Mouse (Mus musculus) MEL (cell line): Measurements from ENCODE around the gene Pla2g7. TPM values are rescaled to one million over a fixed set of nuclear protein-coding genes. Genes with fewer than 3 reads are reported as not detected.

Source experiments
- DNase-seq: peaks from one replicate; pipeline ENCODE4 v3.0.0; 2011; ENCODE audit warnings: low read depth, low spot score
- H3K27ac ChIP-seq: 2 replicates; pipeline ENCODE4 v1.5.1; 2012; ENCODE audit warnings: low read depth, mild to moderate bottlenecking, control low read depth, low read length, moderate library complexity; ENCODE audit not compliant: control insufficient read depth
- H3K27me3 ChIP-seq, 2 experiments: fragments of 150-350 bp in 1 of 2; sonication (generic) in 1 of 2; 2 replicates each; pipeline ENCODE4 v1.6.1; 2012; ENCODE audit warnings: low read length in 2 of 2, mild to moderate bottlenecking in 2 of 2, improper control_type of control experiment in 1 of 2, moderate library complexity in 1 of 2; ENCODE audit not compliant: insufficient read depth in 2 of 2, control insufficient read depth in 1 of 2
- H3K36me3 ChIP-seq, 2 experiments: 2 replicates each; pipeline ENCODE4 v1.6.1; 2012 to 2014; ENCODE audit warnings: low read length in 2 of 2, improper control_type of control experiment in 1 of 2, inconsistent platforms in 1 of 2, mild to moderate bottlenecking in 1 of 2; ENCODE audit not compliant: insufficient read depth in 2 of 2, control insufficient read depth in 1 of 2
- H3K4me1 ChIP-seq, 2 experiments: fragments of 150-350 bp in 1 of 2; sonication (generic) in 1 of 2; 2 replicates each; pipeline ENCODE4 v1.6.1; 2012; ENCODE audit warnings: low read length in 2 of 2, improper control_type of control experiment in 1 of 2, mild to moderate bottlenecking in 1 of 2; ENCODE audit not compliant: insufficient read depth in 2 of 2, control insufficient read depth in 1 of 2
- H3K4me3 ChIP-seq, 2 experiments: fragments of 150-350 bp in 1 of 2; sonication (generic) in 1 of 2; 2 replicates each; pipeline ENCODE4 v1.5.1; 2012; ENCODE audit warnings: low read depth in 2 of 2, low read length in 2 of 2, mild to moderate bottlenecking in 2 of 2, moderate library complexity in 2 of 2, control low read depth in 1 of 2, improper control_type of control experiment in 1 of 2; ENCODE audit not compliant: control insufficient read depth in 1 of 2, insufficient read depth in 1 of 2
- H3K79me2 ChIP-seq: 2 replicates; pipeline ENCODE4 v1.6.1; 2012; ENCODE audit warnings: mild to moderate bottlenecking, low read length, moderate library complexity; ENCODE audit not compliant: control insufficient read depth, poor library complexity, insufficient read depth
- H3K9ac ChIP-seq: 2 replicates; pipeline ENCODE4 v1.6.1; 2012; ENCODE audit warnings: low read depth, mild to moderate bottlenecking, control low read depth, low read length, moderate library complexity; ENCODE audit not compliant: control insufficient read depth, poor library complexity, severe bottlenecking
- H3K9me3 ChIP-seq: fragments of 150-350 bp; sonication (generic); replicated peaks from 2 replicates; pipeline ENCODE4 v1.6.1; 2012; ENCODE audit warnings: mild to moderate bottlenecking, low read length, improper control_type of control experiment, moderate library complexity; ENCODE audit not compliant: insufficient read depth
- BHLHE40 ChIP-seq: IDR thresholded peaks from 2 replicates; pipeline ENCODE4 v1.6.1; 2012; ENCODE audit warnings: low read depth, mild to moderate bottlenecking, inconsistent platforms, low read length, improper control_type of control experiment, borderline replicate concordance
- CTCF ChIP-seq, 3 experiments: IDR thresholded peaks in 2 of 3; conservative IDR thresholded peaks in 1 of 3; 2 replicates each; pipeline ENCODE4 v1.5.1; 2011 to 2012; ENCODE audit warnings: low read length in 3 of 3, low read depth in 2 of 3, mild to moderate bottlenecking in 2 of 3, improper control_type of control experiment in 1 of 3, inconsistent platforms in 1 of 3, mixed read lengths in 1 of 3, moderate library complexity in 1 of 3; ENCODE audit not compliant: control insufficient read depth in 1 of 3, insufficient read depth in 1 of 3, poor library complexity in 1 of 3, severe bottlenecking in 1 of 3
- E2F4 ChIP-seq: IDR thresholded peaks from 2 replicates; pipeline ENCODE4 v1.6.1; 2011; ENCODE audit warnings: low read depth, low read length, improper control_type of control experiment, borderline replicate concordance
- EP300 ChIP-seq, 2 experiments: IDR thresholded peaks; 2 replicates each; pipeline ENCODE4 v1.6.1; 2011; ENCODE audit warnings: improper control_type of control experiment in 2 of 2, low read length in 2 of 2, low read depth in 1 of 2, mild to moderate bottlenecking in 1 of 2
- ETS1 ChIP-seq: IDR thresholded peaks from 2 replicates; pipeline ENCODE4 v1.6.1; 2012; ENCODE audit warnings: low read depth, mild to moderate bottlenecking, inconsistent platforms, low read length, improper control_type of control experiment, moderate library complexity
- GABPA ChIP-seq: IDR thresholded peaks from 2 replicates; pipeline ENCODE4 v1.6.1; 2012; ENCODE audit warnings: low read depth, mild to moderate bottlenecking, inconsistent platforms, low read length, improper control_type of control experiment, moderate library complexity
- MAFK ChIP-seq: IDR thresholded peaks from 2 replicates; pipeline ENCODE4 v1.6.1; 2011; ENCODE audit warnings: low read depth, mild to moderate bottlenecking, low read length, improper control_type of control experiment, borderline replicate concordance
- MXI1 ChIP-seq: IDR thresholded peaks from 2 replicates; pipeline ENCODE4 v1.6.1; 2011; ENCODE audit warnings: mild to moderate bottlenecking, low read depth, low read length, improper control_type of control experiment
- MYC ChIP-seq: IDR thresholded peaks from 2 replicates; pipeline ENCODE4 v1.6.1; 2011; ENCODE audit warnings: low read depth, mild to moderate bottlenecking, low read length, improper control_type of control experiment, moderate library complexity
- NELFE ChIP-seq: IDR thresholded peaks from 2 replicates; pipeline ENCODE4 v1.6.1; 2011; ENCODE audit warnings: low read depth, low read length, improper control_type of control experiment
- NRF1 ChIP-seq: IDR thresholded peaks from 2 replicates; pipeline ENCODE4 v1.6.1; 2014; ENCODE audit warnings: low read depth, mild to moderate bottlenecking, inconsistent platforms, low read length, improper control_type of control experiment, moderate library complexity; ENCODE audit not compliant: poor library complexity, insufficient read depth, severe bottlenecking
- POLR2A ChIP-seq, 2 experiments: IDR thresholded peaks; 2 replicates each; pipeline ENCODE4 v1.6.1; 2011 to 2012; ENCODE audit warnings: low read length in 2 of 2, mild to moderate bottlenecking in 2 of 2, control low read depth in 1 of 2, improper control_type of control experiment in 1 of 2, low read depth in 1 of 2, moderate library complexity in 1 of 2; ENCODE audit not compliant: control insufficient read depth in 1 of 2, insufficient read depth in 1 of 2, poor library complexity in 1 of 2
- POLR2AphosphoS2 ChIP-seq: IDR thresholded peaks from 2 replicates; pipeline ENCODE4 v1.6.1; 2011; ENCODE audit warnings: low read length, improper control_type of control experiment
- RAD21 ChIP-seq: IDR thresholded peaks from 2 replicates; pipeline ENCODE4 v1.6.1; 2011; ENCODE audit warnings: mild to moderate bottlenecking, low read depth, low read length, improper control_type of control experiment
- SMC3 ChIP-seq: IDR thresholded peaks from 2 replicates; pipeline ENCODE4 v1.6.1; 2011; ENCODE audit warnings: low read depth, low read length, improper control_type of control experiment
- TCF12 ChIP-seq: IDR thresholded peaks from 2 replicates; pipeline ENCODE4 v1.6.1; 2014; ENCODE audit warnings: low read depth, mild to moderate bottlenecking, inconsistent platforms, low read length, improper control_type of control experiment, moderate library complexity
- UBTF ChIP-seq: IDR thresholded peaks from 2 replicates; pipeline ENCODE4 v1.6.1; 2012; ENCODE audit warnings: low read depth, mild to moderate bottlenecking, inconsistent platforms, low read length, improper control_type of control experiment, moderate library complexity, borderline replicate concordance; ENCODE audit not compliant: insufficient read depth
- USF1 ChIP-seq: IDR thresholded peaks from 2 replicates; pipeline ENCODE4 v1.6.1; 2014; ENCODE audit warnings: low read depth, mild to moderate bottlenecking, inconsistent platforms, low read length, improper control_type of control experiment, moderate library complexity
- USF2 ChIP-seq, 2 experiments: IDR thresholded peaks; 2 replicates each; pipeline ENCODE4 v1.6.1; 2011 to 2012; ENCODE audit warnings: improper control_type of control experiment in 2 of 2, low read length in 2 of 2, borderline replicate concordance in 1 of 2, inconsistent platforms in 1 of 2, low read depth in 1 of 2, mild to moderate bottlenecking in 1 of 2; ENCODE audit not compliant: insufficient read depth in 1 of 2
- ZC3H11A ChIP-seq: IDR thresholded peaks from 2 replicates; pipeline ENCODE4 v1.6.1; 2012; ENCODE audit warnings: low read depth, mild to moderate bottlenecking, inconsistent platforms, low read length, improper control_type of control experiment
- ZNF384 ChIP-seq: IDR thresholded peaks from 2 replicates; pipeline ENCODE4 v1.6.1; 2012; ENCODE audit warnings: low read depth, mild to moderate bottlenecking, inconsistent platforms, low read length, improper control_type of control experiment
- polyA plus RNA-seq, 2 experiments: library from polyadenylated mRNA; stranded (reverse) in 1 of 2; unstranded in 1 of 2; fragments of >175 nt in 1 of 2; fragments of >200 nt in 1 of 2; gene quantifications; 2 replicates each; pipeline versions ENCODE4 v1.2.1 to v1.2.4; 2012; ENCODE audit warnings: low replicate concordance in 2 of 2, low read depth in 1 of 2; ENCODE audit not compliant: insufficient read length in 2 of 2, insufficient read depth in 1 of 2, missing spikeins in 1 of 2
- total RNA-seq: library from RNA; depleted of rRNA; stranded (reverse); fragments of 300-350 nt; gene quantifications from 2 replicates; pipeline ENCODE4 v1.2.3, GENCODE M21; 2012

The Pla2g7 gene
- total and polyA plus RNA-seq, 3 experiments: not detected

DNA sequence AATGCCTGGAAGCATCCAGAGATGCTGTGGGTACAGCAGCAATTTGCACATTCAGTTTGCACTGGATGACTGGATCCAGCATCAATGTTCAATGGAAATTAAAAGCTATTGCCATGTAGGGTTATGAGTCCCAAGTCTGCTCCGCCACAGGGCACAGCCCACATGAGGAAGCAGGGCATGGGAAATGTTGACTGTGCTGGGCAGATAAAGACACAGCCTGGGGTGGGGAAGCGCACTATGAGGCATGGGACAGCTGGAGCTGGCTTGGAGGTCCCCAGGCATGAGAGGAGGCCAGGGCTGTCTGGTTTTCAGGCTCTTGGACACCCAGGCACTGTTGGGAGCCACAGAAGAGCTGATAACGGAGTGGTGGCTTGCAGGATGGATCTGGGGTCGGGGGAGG, 23.9 kb upstream of the Pla2g7 start:
- no peaks in the 10 kb centered on the region for H3K79me2 ChIP-seq
- TF ChIP-seq USF1 (no peak), POLR2AphosphoS2 (no peak), SMC3 (no peak), NRF1 (no peak)
- TF ChIP-seq, all 39 proteins: peak for 0
- Histone ChIP-seq H3K4me1 (no peaks in the 10 kb centered on the region), H3K27me3 (no peaks in the 10 kb centered on the region), H3K36me3 (no peaks in the 10 kb centered on the region), H3K4me3 (no peak overlapping the region), H3K9ac (no peak overlapping the region), H3K9me3 (no peaks in the 10 kb centered on the region), H3K27ac (no peak overlapping the region)
- no peak for DNase-seq

DNA sequence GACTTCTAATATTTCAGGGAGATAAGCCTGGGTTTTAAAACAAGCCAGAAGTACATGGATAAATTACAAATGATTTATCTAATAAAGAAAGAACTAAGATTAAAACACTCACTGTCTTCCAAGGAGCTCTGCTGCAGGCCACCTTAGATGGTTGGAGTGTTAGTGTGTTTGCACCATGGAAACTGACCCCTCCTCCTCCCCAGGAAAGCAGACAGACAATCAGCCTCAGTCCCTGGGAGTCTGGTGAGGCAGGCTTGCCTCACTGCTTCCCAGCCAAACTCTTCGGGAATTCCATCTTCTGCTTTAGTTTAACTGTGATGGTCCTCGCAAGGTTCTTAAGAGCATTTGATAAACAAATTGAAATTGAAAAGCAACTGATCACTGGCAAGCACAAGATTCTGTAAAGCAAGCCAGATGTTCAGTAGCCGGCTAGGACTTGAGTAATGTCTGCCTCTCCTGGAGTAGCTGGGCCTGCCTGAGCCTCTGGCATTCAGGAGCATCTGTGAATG, 16.7 kb upstream of the Pla2g7 start:
- no peaks in the 10 kb centered on the region for H3K9me3 ChIP-seq
- H3K27ac ChIP-seq: no peak overlapping the region
- no peaks in the 10 kb centered on the region for H3K4me1 ChIP-seq
- TF ChIP-seq EP300 (IDR thresholded peaks at IDR 0.05; ENCODE audit: low read depth in 1 of 2, low read length in 2 of 2) (no peak), NELFE (no peak), USF2 (IDR thresholded peaks at IDR 0.05; ENCODE audit: borderline replicate concordance in 1 of 2, insufficient read depth in 1 of 2, low read depth in 1 of 2, low read length in 2 of 2) (no peak), MXI1 (no peak), E2F4 (no peak), ETS1 (no peak), MYC (no peak), RAD21 (no peak), BHLHE40 (no peak), TCF12 (no peak), ZC3H11A (no peak), GABPA (no peak), CTCF (IDR thresholded peaks at IDR 0.05 in 2 of 3, conservative IDR thresholded peaks at IDR 0.05 in 1 of 3; ENCODE audit: control insufficient read depth in 1 of 3, insufficient read depth in 1 of 3, low read depth in 2 of 3, low read length in 3 of 3, poor library complexity in 1 of 3, severe bottlenecking in 1 of 3) (no peak), ZNF384 (no peak), UBTF (no peak), MAFK (no peak), POLR2A (IDR thresholded peaks at IDR 0.05; ENCODE audit: control insufficient read depth in 1 of 2, insufficient read depth in 1 of 2, low read depth in 1 of 2, low read length in 2 of 2, poor library complexity in 1 of 2) (no peak), USF1 (no peak)
- no peaks in the 10 kb centered on the region for H3K79me2 ChIP-seq
- H3K27me3 ChIP-seq: no peaks in the 10 kb centered on the region
- H3K36me3 ChIP-seq: no peaks in the 10 kb centered on the region
- DNase-seq: no peak
- H3K9ac ChIP-seq: no peak overlapping the region
- no peak overlapping the region for H3K4me3 ChIP-seq
